Mouse (Mus musculus) thymus, postnatal 36 days (tissue): ENCODE measurements at regions not wholly inside any gene's neighbourhood (a gene's known extent, or its start where the extent isn't known, plus 50 kb on each side); places are given as distances from the start of the nearest gene placed in this dataset.
"Not testable (repeated sequence)": the region's sequence is repeated elsewhere in the genome, so short reads cannot be mapped to it uniquely, and the experiment has no call there.

Experiments used
- DNase-seq, 2 experiments: peaks; one replicate each; pipeline ENCODE4 v3.0.0; 2022; ENCODE audit warnings: mixed read lengths in 2 of 2

DNA sequence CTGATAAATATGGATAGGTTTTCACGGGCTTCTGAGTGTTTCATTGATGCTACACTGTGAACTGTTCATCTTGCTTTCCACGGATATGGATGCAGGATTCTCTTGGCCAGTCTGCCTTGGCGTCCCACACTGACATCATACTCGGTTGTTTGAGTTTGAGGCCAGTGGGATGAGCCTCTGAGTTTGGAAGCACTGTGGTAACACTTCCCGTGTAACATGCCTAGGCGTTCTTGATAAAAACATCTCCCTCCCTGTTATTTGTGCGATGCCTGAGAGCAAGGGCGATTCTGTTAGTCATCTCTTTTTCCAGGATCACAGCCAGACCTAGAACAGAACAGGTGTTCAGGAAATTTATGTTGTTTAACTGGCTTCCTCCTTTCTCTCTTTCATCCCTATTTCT, 482.5 kb upstream of the Id2 start:
- no peak for DNase-seq

GRCm38 (mm10) chr12:25565131-25565530, 468.2 kb upstream of the Id2 start:
- DNase-seq, result no peak

DNA sequence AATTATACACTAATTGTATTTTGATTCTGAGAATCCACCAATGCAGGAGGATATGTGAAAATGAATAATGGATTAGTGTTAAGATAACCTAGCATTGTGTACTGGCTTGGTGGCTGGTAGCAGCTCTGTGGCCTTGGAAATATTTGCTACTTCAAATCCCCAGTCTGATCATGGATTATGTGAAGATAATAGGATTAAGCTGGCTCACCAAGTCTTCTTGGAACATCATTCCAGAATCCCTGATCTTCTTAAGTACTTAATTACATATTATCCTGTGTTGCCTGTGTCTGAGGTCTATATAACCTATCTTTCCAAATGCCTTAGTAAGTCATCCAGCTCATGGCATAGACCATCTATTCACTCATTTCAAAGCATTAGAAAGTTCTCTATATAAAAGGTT, 462.7 kb upstream of the Id2 start:
- DNase-seq, result no peak

DNA sequence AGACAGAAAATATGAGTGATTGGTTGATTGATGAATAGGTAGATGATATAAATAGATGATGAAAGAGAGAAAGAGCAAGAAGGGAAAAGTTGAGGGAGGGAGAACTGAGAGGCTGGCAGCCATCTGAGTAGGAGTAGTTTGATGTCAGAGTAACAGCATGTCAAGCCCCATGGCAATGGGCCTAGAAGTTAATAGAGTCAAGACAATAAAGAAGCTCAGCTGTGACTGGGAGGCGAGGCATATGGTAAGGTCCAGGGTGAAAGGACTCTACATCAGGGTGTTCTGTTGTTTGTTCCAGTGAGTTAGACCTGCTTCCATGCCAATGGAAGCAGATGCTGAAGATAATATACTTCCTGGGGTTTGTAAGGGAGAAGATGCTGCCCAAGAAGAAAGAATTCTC, 456.7 kb upstream of the Id2 start:
- no peak for DNase-seq

- DNase-seq, result no peak
These were observed 452.8 kb upstream of the Id2 start for GRCm38 (mm10) chr12:25549735-25550134.

- no peak for DNase-seq
These were observed 447.3 kb upstream of the Id2 start for GRCm38 (mm10) chr12:25544253-25544652.

GRCm38 (mm10) chr12:25534620-25534950, 437.6 kb upstream of the Id2 start:
- no peak for DNase-seq

DNA sequence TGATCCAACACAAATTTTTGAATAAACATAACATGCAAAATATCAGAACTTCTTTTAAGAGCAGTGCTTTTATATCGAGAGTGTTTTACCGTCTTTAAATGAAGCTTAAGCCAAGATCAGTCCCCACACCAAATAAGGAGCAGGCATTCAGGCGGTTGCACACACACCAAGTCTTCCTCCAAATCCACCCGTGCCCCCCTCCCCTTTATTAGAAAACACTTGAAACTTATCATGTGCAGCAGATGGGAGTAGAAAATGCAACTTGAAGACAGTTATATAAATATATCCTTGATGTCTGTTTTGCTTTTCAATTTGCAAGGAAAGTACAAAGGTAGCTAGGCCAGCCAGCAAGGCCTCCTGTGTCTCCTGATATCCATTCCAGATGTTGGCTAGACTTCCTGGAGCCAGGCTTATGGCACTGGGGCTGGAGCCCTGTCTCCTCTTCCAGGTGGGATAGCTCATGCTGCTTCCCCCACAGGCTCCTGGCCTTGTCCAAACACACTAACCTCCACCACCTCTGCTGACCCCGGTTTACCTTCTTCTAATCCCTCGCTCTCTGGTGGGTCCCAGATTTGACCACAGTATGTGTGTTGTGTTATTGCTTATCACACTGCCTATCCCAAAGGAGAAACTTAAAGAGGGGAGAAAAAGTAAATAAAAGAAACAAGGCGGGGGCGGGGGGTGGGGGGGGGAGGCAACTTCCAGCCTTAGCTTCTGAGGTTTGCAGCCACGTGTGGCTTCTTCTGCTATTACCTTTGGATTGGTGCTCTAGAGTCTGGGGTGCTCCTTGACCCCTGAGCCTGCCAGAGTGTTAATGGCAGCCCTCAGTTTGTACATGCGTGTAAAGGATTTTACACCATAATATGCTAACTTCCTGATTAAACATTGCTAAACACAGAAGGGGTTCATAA, 437.0 kb upstream of the Id2 start:
- DNase-seq, result no peak

GRCm38 (mm10) chr12:25530483-25530882, 433.5 kb upstream of the Id2 start:
- no peak for DNase-seq

DNA sequence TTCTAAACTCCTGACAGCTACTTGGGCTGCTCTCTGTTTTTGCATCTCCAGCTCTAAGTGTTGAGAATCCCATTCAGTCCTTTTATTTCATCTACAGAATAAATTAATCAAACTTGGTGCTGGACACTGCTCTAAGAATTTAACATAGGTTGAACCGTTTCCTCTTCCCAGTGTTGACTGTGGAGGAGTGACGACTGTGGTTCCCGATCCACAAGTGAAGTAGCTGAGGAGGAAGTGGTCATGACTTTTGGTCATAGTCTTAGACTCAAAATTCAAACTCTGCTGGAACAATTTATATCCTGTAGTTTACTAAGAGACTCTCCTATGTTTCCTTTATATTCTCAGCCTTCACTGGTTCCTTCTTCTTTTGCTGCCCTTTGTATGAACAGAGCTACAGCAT, 432.6 kb upstream of the Id2 start:
- no peak for DNase-seq

GRCm38 (mm10) chr12:25526639-25527038, 429.7 kb upstream of the Id2 start:
- no peak for DNase-seq

- no peak for DNase-seq
These were observed 419.8 kb upstream of the Id2 start for GRCm38 (mm10) chr12:25516738-25517137.

GRCm38 (mm10) chr12:25513679-25514078, 416.7 kb upstream of the Id2 start:
- DNase-seq, result no peak

DNA sequence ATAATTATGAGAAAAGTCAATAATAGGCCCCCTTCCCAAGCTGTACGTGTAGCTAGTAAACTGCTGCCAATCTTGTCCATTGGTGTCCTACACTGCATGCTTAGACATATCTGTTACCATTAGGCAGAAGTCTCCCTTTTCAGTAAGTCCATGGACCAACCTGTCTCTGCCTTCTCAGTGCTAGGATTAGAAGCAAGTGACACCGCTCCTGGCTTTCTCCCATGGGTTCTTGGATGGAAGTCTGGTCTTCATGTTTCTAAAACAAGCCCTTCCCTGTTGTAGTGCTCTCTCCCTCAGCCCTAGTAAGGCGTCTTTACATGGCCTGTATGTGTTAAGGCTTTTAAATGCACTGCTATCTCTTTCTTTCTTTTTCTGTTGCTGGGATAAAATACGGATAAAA, 412.7 kb upstream of the Id2 start:
- no peak for DNase-seq

- DNase-seq, result no peak
These were observed 396.3 kb upstream of the Id2 start for GRCm38 (mm10) chr12:25493233-25493632.

- DNase-seq, result no peak
These were observed 395.7 kb upstream of the Id2 start for GRCm38 (mm10) chr12:25492483-25493190.

GRCm38 (mm10) chr12:25475180-25475758, 378.3 kb upstream of the Id2 start:
- DNase-seq, result peak; percentile 6 to 32

DNA sequence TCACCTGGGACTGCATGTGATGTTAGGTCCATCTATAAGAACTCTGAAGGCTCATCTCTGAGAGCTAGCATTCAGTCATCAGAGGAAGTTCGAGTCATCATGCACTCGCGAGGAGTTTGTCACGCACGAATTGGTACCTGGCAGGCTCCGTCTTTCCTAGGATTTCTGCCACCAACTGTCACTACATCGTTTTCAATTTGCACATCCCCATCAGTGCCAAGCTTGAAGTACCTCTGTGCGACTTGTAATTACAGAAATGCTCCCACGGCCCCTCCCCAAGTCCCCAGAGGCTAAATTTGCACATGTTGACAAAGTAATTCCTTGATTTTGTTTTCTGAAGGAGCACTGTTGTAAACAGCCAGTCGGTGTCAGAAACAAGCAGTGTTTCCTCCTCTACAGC, 372.2 kb upstream of the Id2 start:
- DNase-seq, result no peak

DNA sequence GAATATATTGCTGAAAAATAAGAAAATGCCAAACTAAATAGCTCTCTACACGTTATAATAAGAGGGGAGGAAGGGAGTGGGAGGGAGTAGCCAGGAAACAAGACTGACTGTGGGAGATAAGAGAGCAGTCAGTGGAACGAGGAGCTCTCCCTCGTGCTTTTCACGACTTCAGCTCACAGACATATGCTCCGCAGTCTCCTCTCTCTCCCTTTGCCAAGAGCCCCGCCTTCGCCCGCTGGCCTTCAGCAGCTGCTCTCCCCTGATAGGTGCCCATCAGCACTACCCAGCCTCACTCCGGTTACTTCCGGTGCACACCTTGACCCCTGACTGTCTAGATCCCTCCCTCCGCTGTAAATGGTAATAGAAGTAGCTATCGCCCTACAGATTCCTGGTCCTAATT, 370.8 kb upstream of the Id2 start:
- no peak for DNase-seq

DNA sequence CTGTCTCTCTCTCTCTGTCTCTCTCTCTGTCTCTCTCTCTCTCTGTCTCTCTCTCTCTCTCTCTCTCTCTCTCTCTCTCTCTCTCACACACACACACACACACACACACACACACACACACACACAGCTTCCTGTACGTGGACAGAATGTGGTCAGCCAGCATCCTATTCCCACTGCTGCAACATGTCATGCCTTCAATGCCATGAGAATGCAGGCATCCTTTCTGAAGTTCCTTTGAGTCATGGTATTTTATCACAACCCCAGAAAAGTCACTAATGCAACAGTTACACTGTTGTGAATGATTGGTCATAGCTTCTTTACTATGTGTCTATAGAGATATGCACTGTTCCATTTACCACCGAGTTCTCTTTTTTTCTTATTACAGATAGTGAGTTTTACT, 365.8 kb upstream of the Id2 start:
- DNase-seq, result not testable (repeated sequence)

DNA sequence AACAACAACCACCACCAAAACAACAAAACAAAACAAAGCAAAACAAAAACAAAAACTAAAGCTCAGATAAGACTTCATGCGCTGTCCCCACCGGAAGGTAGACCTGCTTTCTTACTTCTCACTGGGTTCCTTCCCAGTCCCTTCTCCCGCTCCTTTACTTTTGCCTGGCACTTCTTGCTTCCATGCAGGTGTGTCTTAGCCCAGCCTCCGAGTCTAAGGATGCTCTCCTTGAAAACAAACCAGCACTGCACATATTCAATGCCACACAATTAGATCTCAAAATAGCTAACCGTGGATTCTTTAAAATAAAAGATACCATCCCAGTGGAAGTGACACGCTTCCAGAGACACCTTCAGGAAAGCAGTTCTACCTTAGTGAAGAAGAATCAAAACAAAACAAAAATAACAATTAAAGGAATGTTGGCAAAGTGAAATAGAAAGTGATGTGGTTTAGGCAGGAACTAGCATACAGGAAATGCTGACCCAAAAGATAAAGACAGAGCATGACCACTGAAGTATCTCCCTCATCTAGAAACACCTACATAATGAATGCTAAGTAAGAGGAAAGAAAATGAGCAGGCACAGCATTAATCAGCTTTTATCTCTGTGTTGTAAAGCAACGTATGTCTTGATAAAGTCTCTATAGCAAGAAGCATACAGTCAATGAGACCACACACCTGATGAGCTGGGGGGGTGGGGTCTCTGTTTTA, 358.5 kb upstream of the Id2 start:
- no peak for DNase-seq

GRCm38 (mm10) chr12:25453356-25453755, 356.4 kb upstream of the Id2 start:
- no peak for DNase-seq

GRCm38 (mm10) chr12:25451156-25451555, 354.2 kb upstream of the Id2 start:
- DNase-seq, result no peak
